Mouse (Mus musculus) myocyte (in vitro differentiated cells): ENCODE data around the gene Phyh. TPM values are rescaled to one million over a fixed set of nuclear protein-coding genes. Genes with fewer than 3 reads are reported as not detected.
A peak's percentile ranks its signal among the peaks of the same experiment; 100 is the strongest.

Experiments
- H3K27me3 ChIP-seq: one replicate; pipeline ENCODE4 v1.6.1; 2011; ENCODE audit not compliant: control insufficient read depth, insufficient read depth, insufficient read length
- H3K36me3 ChIP-seq: one replicate; pipeline ENCODE4 v1.6.1; 2011; ENCODE audit not compliant: control insufficient read depth, insufficient read depth
- H3K4me2 ChIP-seq: one replicate; pipeline ENCODE4 v1.6.1; 2011; ENCODE audit warnings: low read depth, control low read depth
- H3K4me3 ChIP-seq: one replicate; pipeline ENCODE4 v1.5.1; 2011; ENCODE audit warnings: mild to moderate bottlenecking, control low read depth, moderate library complexity
- H3K79me2 ChIP-seq: one replicate; pipeline ENCODE4 v1.6.1; 2011; ENCODE audit not compliant: control insufficient read depth, insufficient read depth
- H3ac ChIP-seq: one replicate; pipeline ENCODE4 v1.6.1; 2011; ENCODE audit not compliant: control insufficient read depth, insufficient read length
- CEBPB ChIP-seq: IDR thresholded peaks from 2 replicates; pipeline ENCODE4 v1.6.1; 2011; ENCODE audit warnings: mild to moderate bottlenecking, moderate library complexity; ENCODE audit not compliant: poor library complexity, insufficient read depth, severe bottlenecking
- E2F4 ChIP-seq: IDR thresholded peaks from one replicate; pipeline ENCODE4 v1.6.1; 2011; ENCODE audit warnings: mild to moderate bottlenecking, control low read depth, moderate library complexity; ENCODE audit not compliant: insufficient read depth
- MAX ChIP-seq: IDR thresholded peaks from one replicate; pipeline ENCODE4 v1.6.1; 2011; ENCODE audit warnings: low read depth, mild to moderate bottlenecking, control low read depth
- MYOD1 ChIP-seq, 3 experiments: IDR thresholded peaks; one replicate each; pipeline ENCODE4 v1.6.1; 2011; ENCODE audit warnings: control low read depth in 2 of 3, low read depth in 2 of 3, mild to moderate bottlenecking in 2 of 3, moderate library complexity in 1 of 3; ENCODE audit not compliant: insufficient read length in 2 of 3, control insufficient read depth in 1 of 3
- MYOG ChIP-seq, 3 experiments: IDR thresholded peaks; one replicate each; pipeline ENCODE4 v1.6.1; 2011; ENCODE audit warnings: control low read depth in 2 of 3, low read depth in 2 of 3, mild to moderate bottlenecking in 2 of 3; ENCODE audit not compliant: insufficient read length in 2 of 3, control insufficient read depth in 1 of 3, insufficient read depth in 1 of 3
- POLR2A ChIP-seq: IDR thresholded peaks from one replicate; pipeline ENCODE4 v1.6.1; 2011; ENCODE audit warnings: low read depth, mild to moderate bottlenecking, control low read depth, moderate library complexity; ENCODE audit not compliant: insufficient read length
- POLR2AphosphoS2 ChIP-seq: IDR thresholded peaks from one replicate; pipeline ENCODE4 v1.6.1; 2011; ENCODE audit warnings: low read depth, control low read depth; ENCODE audit not compliant: insufficient read length
- REST ChIP-seq: IDR thresholded peaks from one replicate; pipeline ENCODE4 v1.6.1; 2011; ENCODE audit warnings: mild to moderate bottlenecking, control low read depth, moderate library complexity; ENCODE audit not compliant: insufficient read depth, insufficient read length
- SRF ChIP-seq: IDR thresholded peaks from one replicate; pipeline ENCODE4 v1.6.1; 2011; ENCODE audit warnings: low read depth; ENCODE audit not compliant: control insufficient read depth, insufficient read length
- TCF12 ChIP-seq: IDR thresholded peaks from one replicate; pipeline ENCODE4 v1.6.1; 2011; ENCODE audit warnings: mild to moderate bottlenecking, control low read depth; ENCODE audit not compliant: poor library complexity, insufficient read depth, severe bottlenecking
- TCF3 ChIP-seq: IDR thresholded peaks from one replicate; pipeline ENCODE4 v1.6.1; 2011; ENCODE audit warnings: low read depth, control low read depth; ENCODE audit not compliant: insufficient read length
- USF1 ChIP-seq: IDR thresholded peaks from one replicate; pipeline ENCODE4 v1.6.1; 2011; ENCODE audit warnings: low read depth, mild to moderate bottlenecking, control low read depth, moderate library complexity
- polyA plus RNA-seq: library from polyadenylated mRNA; unstranded; fragments of >200 nt; fragmentation: generic; extraction: Trizol; gene quantifications from one replicate; pipeline ENCODE4 v1.2.1, GENCODE M21; 2012; ENCODE audit warnings: missing spikeins

Phyh gene
- 14.5 TPM for polyA plus RNA-seq

DNA sequence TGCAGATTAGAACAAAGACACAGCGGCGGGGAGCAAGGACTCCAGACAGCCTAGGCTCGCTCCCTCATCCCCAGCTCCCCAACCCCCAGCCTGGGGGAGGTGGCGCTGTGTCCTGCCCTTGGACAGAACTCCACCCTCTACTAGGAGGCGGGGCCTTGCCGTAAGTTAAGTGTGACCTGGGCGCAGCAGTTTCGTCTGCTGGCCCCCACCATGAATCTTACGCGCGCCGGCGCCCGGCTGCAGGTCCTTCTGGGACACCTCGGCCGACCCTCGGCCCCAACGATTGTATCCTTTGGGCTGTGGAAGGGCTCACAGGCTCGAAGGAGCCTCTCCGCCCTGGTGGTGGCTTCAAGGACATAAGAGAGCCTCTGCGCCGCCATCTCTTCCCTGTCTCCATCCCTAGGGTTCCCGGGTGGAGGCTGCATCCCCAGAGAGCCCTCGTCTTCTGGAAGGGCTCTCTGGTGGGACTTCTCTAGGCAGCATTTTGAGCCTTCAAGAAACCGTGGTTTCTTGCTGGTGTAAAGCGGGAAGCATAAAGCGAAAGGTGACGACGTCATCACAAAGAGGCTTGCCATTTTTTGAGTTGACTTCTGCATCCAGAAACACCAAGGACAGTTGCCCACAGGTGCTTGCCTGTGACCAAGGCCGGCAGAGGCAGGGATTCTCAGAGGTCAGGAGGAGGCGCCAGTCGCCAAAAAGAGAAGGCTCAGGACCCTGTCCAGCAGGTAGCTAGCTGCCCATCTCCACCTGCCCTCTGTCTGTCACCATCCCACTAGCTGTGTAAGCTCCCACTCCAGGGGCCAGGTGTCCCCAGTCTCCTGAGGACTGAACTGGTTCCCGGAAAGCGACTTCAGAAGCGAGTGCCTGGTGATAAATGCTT, at the start of gene Phyh:
Gene Phyh (plus strand): TSS at position 160 of the 880 bp plus-strand sequence.
- H3K79me2 ChIP-seq = no peaks in the 10 kb centered on the region
- H3K27me3 ChIP-seq = no peaks in the 10 kb centered on the region
- no peaks in the 10 kb centered on the region for H3K36me3 ChIP-seq
- H3ac ChIP-seq = no peak within 1 kb of the TSS
- no peak for TF ChIP-seq MYOG (IDR thresholded peaks at IDR 0.05; ENCODE audit: control insufficient read depth in 1 of 3, insufficient read depth in 1 of 3, insufficient read length in 2 of 3, low read depth in 2 of 3)
- peak in 1 of 3 experiments; percentile 9 for TF ChIP-seq MYOD1 (IDR thresholded peaks at IDR 0.05; ENCODE audit: control insufficient read depth in 1 of 3, insufficient read length in 2 of 3, low read depth in 2 of 3)
- peak; percentile 51 for TF ChIP-seq POLR2AphosphoS2
- peak; percentile 70 for TF ChIP-seq POLR2A
- peak within 1 kb of the TSS; percentile 29 for H3K4me3 ChIP-seq
- peak within 1 kb of the TSS; percentile 91 for H3K4me2 ChIP-seq

GRCm38 (mm10) chr2:4872740-4873139, 46.1 kb upstream of the Phyh start:
- Histone ChIP-seq H3K4me2 (no peak overlapping the region), H3ac (no peak overlapping the region), H3K4me3 (no peak overlapping the region), H3K36me3 (no peaks in the 10 kb centered on the region), H3K27me3 (peaks cover 49% of the 10 kb centered on the region), H3K79me2 (no peaks in the 10 kb centered on the region)
- TF ChIP-seq POLR2A = no peak
- no peak for TF ChIP-seq CEBPB

- TF ChIP-seq CEBPB (no peak), USF1 (no peak), POLR2AphosphoS2 (no peak), SRF (no peak), TCF3 (no peak), E2F4 (no peak), MYOD1 (IDR thresholded peaks at IDR 0.05; ENCODE audit: control insufficient read depth in 1 of 3, insufficient read length in 2 of 3, low read depth in 2 of 3) (no peak), REST (no peak), TCF12 (no peak), MYOG (IDR thresholded peaks at IDR 0.05; ENCODE audit: control insufficient read depth in 1 of 3, insufficient read depth in 1 of 3, insufficient read length in 2 of 3, low read depth in 2 of 3) (no peak), POLR2A (no peak), MAX (no peak)
- Histone ChIP-seq H3K4me2 (no peak overlapping the region), H3K27me3 (peaks cover 43% of the 10 kb centered on the region), H3K36me3 (no peaks in the 10 kb centered on the region), H3ac (no peak overlapping the region), H3K79me2 (no peaks in the 10 kb centered on the region), H3K4me3 (no peak overlapping the region)
Measured at GRCm38 (mm10) chr2:4873331-4873730, 45.5 kb upstream of the Phyh start.

- no peaks in the 10 kb centered on the region for H3K36me3 ChIP-seq
- H3K4me3 ChIP-seq = no peak overlapping the region
- TF ChIP-seq TCF12 (no peak), POLR2A (no peak), MAX (no peak), E2F4 (no peak), REST (no peak), MYOG (IDR thresholded peaks at IDR 0.05; ENCODE audit: control insufficient read depth in 1 of 3, insufficient read depth in 1 of 3, insufficient read length in 2 of 3, low read depth in 2 of 3) (no peak), SRF (no peak), CEBPB (no peak), TCF3 (no peak), MYOD1 (IDR thresholded peaks at IDR 0.05; ENCODE audit: control insufficient read depth in 1 of 3, insufficient read length in 2 of 3, low read depth in 2 of 3) (no peak), USF1 (no peak), POLR2AphosphoS2 (no peak)
- peaks cover 35% of the 10 kb centered on the region for H3K27me3 ChIP-seq
- H3ac ChIP-seq = no peak overlapping the region
- H3K79me2 ChIP-seq = no peaks in the 10 kb centered on the region
- no peak overlapping the region for H3K4me2 ChIP-seq
Measured at GRCm38 (mm10) chr2:4875090-4875489, 43.7 kb upstream of the Phyh start.

- H3K79me2 ChIP-seq = no peaks in the 10 kb centered on the region
- H3ac ChIP-seq = no peak overlapping the region
- H3K27me3 ChIP-seq = peaks cover 25% of the 10 kb centered on the region
- no peak for TF ChIP-seq MYOG (IDR thresholded peaks at IDR 0.05; ENCODE audit: control insufficient read depth in 1 of 3, insufficient read depth in 1 of 3, insufficient read length in 2 of 3, low read depth in 2 of 3)
- no peak for TF ChIP-seq SRF
- TF ChIP-seq USF1 = no peak
- no peak for TF ChIP-seq POLR2A
- no peak for TF ChIP-seq CEBPB
- TF ChIP-seq TCF3 = no peak
- no peak for TF ChIP-seq POLR2AphosphoS2
- TF ChIP-seq MYOD1 (IDR thresholded peaks at IDR 0.05; ENCODE audit: control insufficient read depth in 1 of 3, insufficient read length in 2 of 3, low read depth in 2 of 3) = no peak
- no peak for TF ChIP-seq TCF12
- no peak for TF ChIP-seq MAX
- no peak for TF ChIP-seq REST
- TF ChIP-seq E2F4 = no peak
- no peaks in the 10 kb centered on the region for H3K36me3 ChIP-seq
- H3K4me2 ChIP-seq = no peak overlapping the region
- H3K4me3 ChIP-seq = no peak overlapping the region
Measured at GRCm38 (mm10) chr2:4876131-4876530, 42.7 kb upstream of the Phyh start.
